Mouse (Mus musculus) liver, adult 2 months (tissue): Measurements from ENCODE around the gene Ankrd11. TPM values are rescaled to one million over a fixed set of nuclear protein-coding genes. Genes with fewer than 3 reads are reported as not detected.
A peak's percentile ranks its signal among the peaks of the same experiment; 100 is the strongest.

Source experiments
- DNase-seq: peaks from one replicate; pipeline ENCODE4 v3.0.0-alpha.2; 2011; ENCODE audit warnings: low read depth, low spot score; ENCODE audit errors: extremely low read depth
- H3K27ac ChIP-seq: fragments of 200-500 bp; replicated peaks from 2 replicates; pipeline ENCODE4 v1.5.1; 2012; ENCODE audit warnings: low read depth, mild to moderate bottlenecking, control low read depth, inconsistent platforms, low read length; ENCODE audit not compliant: insufficient read depth
- H3K27me3 ChIP-seq: fragments of 200-500 bp; 2 replicates; pipeline ENCODE4 v1.6.1; 2012; ENCODE audit warnings: mild to moderate bottlenecking, moderate library complexity, low read length, inconsistent platforms; ENCODE audit not compliant: control insufficient read depth, insufficient read depth
- H3K36me3 ChIP-seq: fragments of 200-500 bp; 2 replicates; pipeline ENCODE4 v1.6.1; 2012; ENCODE audit warnings: low read length, inconsistent platforms; ENCODE audit not compliant: control insufficient read depth, insufficient read depth
- H3K4me1 ChIP-seq: fragments of 200-500 bp; 2 replicates; pipeline ENCODE4 v1.6.1; 2011; ENCODE audit warnings: low read length; ENCODE audit not compliant: control insufficient read depth, insufficient read depth
- H3K4me3 ChIP-seq: fragments of 200-500 bp; 2 replicates; pipeline ENCODE4 v1.5.1; 2011; ENCODE audit warnings: low read depth, mild to moderate bottlenecking, control low read depth, low read length, moderate library complexity; ENCODE audit not compliant: insufficient read depth
- H3K79me2 ChIP-seq: fragments of 200-500 bp; 2 replicates; pipeline ENCODE4 v1.6.1; 2012; ENCODE audit warnings: inconsistent platforms, mild to moderate bottlenecking, low read length, moderate library complexity; ENCODE audit not compliant: control insufficient read depth, insufficient read depth
- H3K9ac ChIP-seq: fragments of 200-500 bp; 2 replicates; pipeline ENCODE4 v1.6.1; 2012; ENCODE audit warnings: low read depth, mild to moderate bottlenecking, control low read depth, inconsistent platforms, low read length
- CTCF ChIP-seq: fragments of 200-500 bp; IDR thresholded peaks from 2 replicates; pipeline ENCODE4 v1.5.1; 2011; ENCODE audit warnings: low read depth, low read length, control low read depth
- POLR2A ChIP-seq: fragments of 200-500 bp; IDR thresholded peaks from 2 replicates; pipeline ENCODE4 v1.6.1; 2011; ENCODE audit warnings: low read length, control low read depth; ENCODE audit not compliant: insufficient read depth; ENCODE audit errors: extremely low read depth
- WGBS: fragments of 180-500 bp; shearing (Covaris S2); methylation state at CpG from one replicate; pipeline ENCODE4 v1.1.7; 2018; 5-methylcytosine and 5-hydroxymethylcytosine counted together
- polyA plus RNA-seq: library from polyadenylated mRNA; depleted of rRNA; stranded (reverse); fragments of >200 nt; gene quantifications from 2 replicates; pipeline ENCODE4 v1.2.3, GENCODE M21; 2012
- total RNA-seq: library from RNA; depleted of rRNA; stranded (reverse); fragments of >200 nt; gene quantifications from 2 replicates; pipeline ENCODE4 v1.2.3, GENCODE M21; 2014

The Ankrd11 gene
- total and polyA plus RNA-seq, 2 experiments: 22.1 to 28.3 TPM

- peak; percentile 98 for DNase-seq
- Histone ChIP-seq H3K79me2 (no peaks in the 10 kb centered on the region), H3K9ac (no peak overlapping the region), H3K4me1 (peaks cover 21% of the 10 kb centered on the region), H3K36me3 (no peaks in the 10 kb centered on the region), H3K4me3 (no peak overlapping the region), H3K27ac (peak overlapping the region; percentile 37), H3K27me3 (no peaks in the 10 kb centered on the region)
- TF ChIP-seq CTCF (no peak), POLR2A (no peak)
- WGBS: 22% methylated on average over 4 of the region's 4 CpGs
Measured at GRCm38 (mm10) chr8:122855123-122855522, 187.0 kb downstream of the Ankrd11 start.

- Histone ChIP-seq H3K9ac (no peak overlapping the region), H3K4me3 (no peak overlapping the region), H3K27me3 (no peaks in the 10 kb centered on the region), H3K36me3 (no peaks in the 10 kb centered on the region), H3K27ac (no peak overlapping the region), H3K4me1 (peaks cover 19% of the 10 kb centered on the region), H3K79me2 (no peaks in the 10 kb centered on the region)
- no peak for DNase-seq
- WGBS: 78% methylated on average over 7 of the region's 7 CpGs
- no peak for TF ChIP-seq POLR2A
- TF ChIP-seq CTCF: no peak
Measured at GRCm38 (mm10) chr8:122854388-122854787, 187.7 kb downstream of the Ankrd11 start.

DNA sequence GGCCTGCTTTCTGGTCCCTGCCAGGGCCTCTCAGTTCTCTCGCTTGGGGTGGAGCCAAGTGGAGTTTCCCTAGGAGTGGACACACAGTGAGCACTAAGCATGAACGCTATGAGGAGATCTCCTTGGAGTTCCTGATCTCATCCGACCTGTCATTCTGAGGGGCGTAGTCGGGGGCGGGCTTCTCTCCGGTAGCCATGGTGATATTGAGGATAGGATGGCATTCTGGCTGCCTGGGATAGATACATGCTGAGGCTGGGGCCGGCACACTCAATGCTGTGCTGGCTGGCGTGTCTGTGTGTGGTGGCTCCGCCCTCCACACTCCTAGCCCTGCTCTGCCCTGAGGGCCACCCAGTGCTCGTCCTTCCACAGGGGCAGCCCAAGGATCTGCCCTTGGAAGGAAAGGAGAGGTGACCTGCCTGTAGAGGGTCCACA, 188.7 kb downstream of the Ankrd11 start:
- WGBS: 64% methylated on average over 11 of the region's 11 CpGs
- TF ChIP-seq CTCF: no peak
- TF ChIP-seq POLR2A: no peak
- H3K36me3 ChIP-seq: no peaks in the 10 kb centered on the region
- H3K9ac ChIP-seq: no peak overlapping the region
- H3K27ac ChIP-seq: no peak overlapping the region
- H3K27me3 ChIP-seq: no peaks in the 10 kb centered on the region
- H3K4me3 ChIP-seq: no peak overlapping the region
- H3K4me1 ChIP-seq: peaks cover 20% of the 10 kb centered on the region
- peak; percentile 28 for DNase-seq
- no peaks in the 10 kb centered on the region for H3K79me2 ChIP-seq

GRCm38 (mm10) chr8:122852546-122852905, 189.6 kb downstream of the Ankrd11 start:
- DNase-seq: no peak
- Histone ChIP-seq H3K4me3 (no peak overlapping the region), H3K27me3 (no peaks in the 10 kb centered on the region), H3K9ac (no peak overlapping the region), H3K27ac (no peak overlapping the region), H3K79me2 (no peaks in the 10 kb centered on the region), H3K36me3 (no peaks in the 10 kb centered on the region), H3K4me1 (peaks cover 21% of the 10 kb centered on the region)
- 68% methylated on average over 1 of the region's 1 CpGs for WGBS
- no peak for TF ChIP-seq POLR2A
- no peak for TF ChIP-seq CTCF

DNA sequence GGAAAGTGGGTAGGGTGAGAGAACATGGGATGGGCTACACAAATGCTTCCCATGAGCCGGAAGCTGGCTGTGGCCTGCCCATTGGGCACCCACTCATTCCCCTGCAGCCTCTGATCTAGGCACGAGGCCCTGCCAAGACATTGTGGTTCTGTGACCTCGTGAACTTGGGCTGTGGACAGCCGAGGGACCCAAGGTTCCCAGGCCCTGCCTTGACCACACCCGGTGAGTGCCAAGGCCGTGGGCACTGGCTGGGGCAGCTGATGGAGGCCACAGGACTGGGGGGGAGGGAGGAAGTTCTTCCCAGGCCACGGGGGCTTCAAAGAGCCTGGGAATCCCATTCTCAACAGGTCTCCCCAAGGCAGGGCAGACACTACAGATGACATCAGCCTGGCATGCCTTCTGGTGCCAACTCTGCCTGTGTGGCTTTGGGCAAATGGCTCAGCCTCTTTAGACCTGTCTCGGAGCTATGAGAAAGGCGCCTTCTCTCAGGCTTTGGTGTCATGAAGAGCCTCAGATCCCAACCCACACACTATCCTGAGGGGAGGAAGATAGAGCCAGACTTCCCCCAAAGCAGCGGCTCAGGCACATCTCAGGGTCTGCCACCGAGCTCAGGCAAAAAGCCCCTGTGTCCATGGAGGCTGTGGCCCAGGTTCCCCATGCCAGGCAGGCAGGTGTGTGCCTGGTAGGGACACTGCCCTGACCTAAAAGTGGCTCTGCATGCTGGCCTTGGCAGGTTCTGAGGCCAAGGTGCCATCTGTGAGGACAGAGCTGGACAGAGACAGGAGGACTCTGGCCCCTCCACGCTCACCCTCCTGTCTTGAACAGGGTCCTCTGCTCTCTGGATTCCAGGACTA, 190.2 kb downstream of the Ankrd11 start:
- Histone ChIP-seq H3K4me1 (peaks cover 21% of the 10 kb centered on the region), H3K4me3 (no peak overlapping the region), H3K27me3 (no peaks in the 10 kb centered on the region), H3K79me2 (no peaks in the 10 kb centered on the region), H3K9ac (no peak overlapping the region), H3K27ac (no peak overlapping the region), H3K36me3 (no peaks in the 10 kb centered on the region)
- 55% methylated on average over 12 of the region's 12 CpGs for WGBS
- DNase-seq: peak; percentile 77
- no peak for TF ChIP-seq CTCF
- TF ChIP-seq POLR2A: no peak

DNA sequence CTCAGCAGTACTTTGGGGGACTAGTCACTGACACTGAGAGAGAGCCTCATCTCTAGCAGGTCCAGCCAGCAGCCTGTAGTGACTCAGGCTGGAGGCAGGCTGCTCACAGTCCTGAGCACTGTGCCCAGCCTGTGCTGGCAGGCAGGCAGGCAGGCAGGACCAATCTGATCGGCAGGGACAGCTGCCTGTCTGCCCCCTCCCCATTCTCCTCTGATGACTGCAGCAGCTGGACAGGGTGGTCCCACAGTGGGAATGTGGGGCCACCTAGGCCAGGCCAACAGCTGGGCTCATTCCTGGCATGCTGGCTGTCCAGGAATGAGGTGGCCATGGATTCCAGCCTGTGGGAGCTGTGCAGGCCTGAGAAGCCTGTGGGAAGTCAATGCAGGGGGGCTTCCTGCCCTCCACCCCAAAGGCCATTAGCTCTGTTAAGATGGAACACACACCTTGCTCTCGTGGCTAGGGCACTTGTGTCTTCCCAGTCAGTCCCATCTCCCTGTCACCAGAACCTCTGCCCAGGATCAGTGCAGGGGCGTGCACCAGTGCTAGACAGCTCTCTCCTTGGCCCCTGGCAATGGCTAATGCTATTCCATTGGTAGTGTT, 191.3 kb downstream of the Ankrd11 start:
- Histone ChIP-seq H3K27ac (no peak overlapping the region), H3K36me3 (no peaks in the 10 kb centered on the region), H3K9ac (no peak overlapping the region), H3K79me2 (no peaks in the 10 kb centered on the region), H3K4me1 (peaks cover 21% of the 10 kb centered on the region), H3K4me3 (no peak overlapping the region), H3K27me3 (no peaks in the 10 kb centered on the region)
- TF ChIP-seq CTCF (no peak), POLR2A (no peak)
- WGBS: 80% methylated on average over 3 of the region's 3 CpGs
- DNase-seq: no peak
